Mouse (Mus musculus): Measurements from ENCODE around the gene Fblim1.
A peak's percentile ranks its signal among the peaks of the same experiment; 100 is the strongest.

The Fblim1 gene

DNA sequence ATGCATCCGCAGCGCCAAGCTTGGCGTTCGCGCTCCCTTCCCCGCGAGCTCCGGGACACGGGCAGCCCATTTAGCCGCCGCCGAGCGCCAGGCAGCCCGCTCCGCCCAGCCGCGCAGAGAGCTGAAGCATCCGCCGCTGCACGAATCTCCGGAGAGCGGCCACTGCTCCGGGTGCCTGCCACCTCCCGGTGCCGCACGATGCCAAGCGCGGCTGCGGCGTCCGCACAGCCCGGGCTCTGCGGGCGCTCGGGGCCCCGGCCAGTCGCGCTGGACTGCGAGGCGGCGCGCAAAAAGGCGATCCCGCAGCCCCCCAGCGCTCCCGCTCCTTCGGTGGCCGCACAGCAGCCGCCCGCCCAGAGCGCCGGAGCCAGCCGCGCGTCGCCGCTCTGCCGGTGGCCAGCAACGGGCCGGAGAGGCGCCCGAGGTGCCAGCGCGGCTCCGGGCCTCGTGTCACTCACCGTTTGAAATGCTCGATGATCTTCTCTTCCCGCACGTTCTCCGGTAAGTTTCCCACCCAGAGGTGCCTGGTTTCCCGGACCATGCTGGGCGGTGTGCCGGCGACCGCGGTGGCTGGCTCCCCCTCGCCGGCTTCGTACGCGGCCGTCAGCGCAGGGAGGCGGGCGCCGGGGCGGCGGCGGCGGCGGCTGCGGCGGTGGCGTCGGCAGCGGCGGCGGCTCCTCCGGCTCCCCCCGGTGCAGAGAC, 68.0 kb downstream of the Fblim1 start:
- DNase-seq: no peak

DNA sequence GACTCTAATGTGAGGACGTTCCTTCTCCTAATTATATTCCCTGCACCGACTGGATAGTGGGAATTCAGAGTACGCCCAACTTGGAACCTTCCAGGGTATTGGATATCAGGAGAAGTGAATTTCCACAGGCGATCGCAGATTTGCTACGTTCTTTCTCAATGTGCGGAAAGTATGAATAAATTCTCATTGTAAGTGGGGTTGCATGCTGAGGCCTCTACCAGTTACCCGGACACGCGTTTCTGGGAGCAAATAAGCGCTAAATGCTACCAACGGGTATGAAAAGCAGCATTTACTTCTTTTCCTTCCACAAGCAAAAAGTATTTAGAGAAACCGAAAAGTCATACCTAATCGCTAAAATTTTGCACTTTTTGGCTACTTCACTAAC, 68.7 kb downstream of the Fblim1 start:
- DNase-seq: no peak

DNA sequence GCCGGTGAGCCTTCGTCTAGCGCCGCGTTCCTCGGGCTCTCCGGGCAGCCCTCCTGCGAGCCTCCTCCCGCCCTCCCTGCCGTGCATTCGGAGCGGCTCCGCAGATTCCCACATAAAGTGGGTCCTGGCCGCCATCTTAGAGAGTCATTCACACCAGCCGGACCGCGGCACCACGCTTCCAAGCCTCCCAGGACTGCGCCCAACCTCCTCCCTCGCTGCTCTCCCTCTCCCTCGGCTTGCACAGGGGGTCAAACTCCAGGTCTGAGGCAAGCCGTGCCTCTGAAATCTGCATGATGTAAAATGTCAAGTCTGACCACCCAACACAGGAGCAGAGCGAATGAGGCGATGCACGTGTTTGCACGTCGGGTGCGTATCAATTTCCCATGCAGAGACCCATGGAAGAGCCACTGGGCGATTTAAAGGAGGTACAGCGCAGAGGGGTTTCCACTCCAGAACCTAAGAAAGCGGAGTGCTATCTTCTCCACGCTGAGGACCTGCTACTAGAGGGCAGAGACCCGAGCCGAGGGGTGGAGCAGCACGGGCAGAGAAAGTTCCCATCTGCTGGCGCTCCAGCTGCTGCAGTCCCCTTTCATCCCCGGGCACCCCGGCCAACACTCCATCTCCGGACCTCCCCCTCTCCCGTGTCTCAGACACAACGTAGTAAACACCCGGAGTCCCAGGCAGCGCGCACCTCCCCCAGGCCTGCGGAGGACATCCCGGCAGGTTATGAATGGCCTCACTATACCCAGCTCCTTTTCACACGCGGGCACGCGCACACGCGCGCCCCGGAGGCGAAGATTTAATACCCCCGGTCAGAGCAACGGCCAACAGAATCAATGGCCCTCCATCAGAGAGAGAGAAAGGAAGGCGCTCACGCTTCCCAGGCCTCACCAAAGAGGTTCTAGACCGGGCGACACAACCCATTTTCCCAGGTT, 69.3 kb downstream of the Fblim1 start:
- peak; percentile 93 for DNase-seq

DNA sequence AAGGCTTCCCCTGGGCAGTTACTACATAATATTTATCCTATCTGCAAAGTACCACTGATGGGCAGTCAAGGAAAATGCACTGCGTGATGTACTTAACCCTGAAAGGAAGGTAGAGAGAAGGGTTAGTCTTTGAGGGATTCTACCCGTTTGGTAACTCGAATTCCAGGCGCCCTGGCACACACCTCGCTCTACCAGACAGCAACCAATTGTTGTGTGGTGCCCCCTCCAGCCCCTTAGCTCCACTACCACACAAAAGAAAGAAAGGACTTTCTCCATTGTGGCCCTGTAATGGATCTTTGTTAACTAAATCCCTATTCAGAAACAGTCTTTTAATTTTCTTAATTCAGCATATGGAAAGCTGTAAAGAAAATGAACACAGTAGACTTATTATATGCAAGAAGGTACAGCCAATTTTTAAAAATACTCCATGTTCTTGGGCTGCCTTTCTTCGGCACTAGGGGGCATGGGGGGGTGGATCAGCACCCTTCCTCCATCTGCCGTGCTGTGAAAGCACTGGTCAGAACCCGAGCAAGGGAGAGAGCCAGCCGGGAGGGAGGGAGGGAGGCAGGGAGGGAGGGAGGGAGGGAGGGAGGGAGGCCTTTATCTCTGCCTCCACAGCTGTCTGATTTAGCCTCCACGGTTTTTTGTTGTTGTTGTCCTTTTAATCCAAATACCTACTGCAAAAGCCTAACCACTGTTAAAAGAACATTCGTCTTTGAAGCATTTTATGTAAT, 70.8 kb downstream of the Fblim1 start:
- peak; percentile 87 for DNase-seq

DNA sequence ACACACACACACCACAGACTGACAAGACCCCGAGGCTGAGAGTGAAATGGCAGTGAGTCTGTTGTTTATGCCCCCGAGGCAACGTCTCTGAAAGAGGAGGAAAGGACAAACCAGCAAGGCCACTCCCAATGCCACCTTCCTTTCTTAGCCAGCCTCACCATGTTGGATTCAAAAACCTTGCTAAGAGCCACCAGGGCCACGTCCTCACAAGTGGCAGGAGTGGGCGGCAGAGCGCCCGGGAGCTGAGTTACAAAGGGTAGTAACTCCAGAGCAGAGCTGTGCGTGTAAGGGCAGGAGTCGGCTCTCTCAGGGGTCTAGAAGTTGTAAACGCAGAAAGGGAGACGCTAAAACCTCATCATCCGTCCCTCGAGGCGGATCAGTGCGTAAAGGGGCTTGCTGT, 74.9 kb downstream of the Fblim1 start:
- DNase-seq: no peak

DNA sequence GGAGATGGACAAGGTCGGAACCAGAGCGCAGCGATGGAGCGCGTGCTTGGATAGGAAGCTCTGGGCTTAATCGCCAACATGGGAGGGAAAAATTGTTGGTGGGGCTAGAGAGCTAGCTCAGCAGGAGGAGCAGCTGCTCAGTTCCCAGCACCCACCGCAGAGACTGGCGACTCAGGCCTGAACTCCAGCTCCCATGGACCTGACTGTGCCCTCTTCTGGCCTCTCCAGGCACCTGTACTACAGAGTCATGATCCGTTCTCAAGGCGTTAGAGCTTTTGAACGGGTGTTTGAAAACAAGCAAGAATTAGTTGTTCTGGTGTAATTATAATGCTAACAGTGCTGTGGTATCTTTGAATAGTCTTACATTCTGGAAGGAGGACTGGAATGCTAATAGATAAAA, 77.0 kb downstream of the Fblim1 start:
- DNase-seq: no peak

DNA sequence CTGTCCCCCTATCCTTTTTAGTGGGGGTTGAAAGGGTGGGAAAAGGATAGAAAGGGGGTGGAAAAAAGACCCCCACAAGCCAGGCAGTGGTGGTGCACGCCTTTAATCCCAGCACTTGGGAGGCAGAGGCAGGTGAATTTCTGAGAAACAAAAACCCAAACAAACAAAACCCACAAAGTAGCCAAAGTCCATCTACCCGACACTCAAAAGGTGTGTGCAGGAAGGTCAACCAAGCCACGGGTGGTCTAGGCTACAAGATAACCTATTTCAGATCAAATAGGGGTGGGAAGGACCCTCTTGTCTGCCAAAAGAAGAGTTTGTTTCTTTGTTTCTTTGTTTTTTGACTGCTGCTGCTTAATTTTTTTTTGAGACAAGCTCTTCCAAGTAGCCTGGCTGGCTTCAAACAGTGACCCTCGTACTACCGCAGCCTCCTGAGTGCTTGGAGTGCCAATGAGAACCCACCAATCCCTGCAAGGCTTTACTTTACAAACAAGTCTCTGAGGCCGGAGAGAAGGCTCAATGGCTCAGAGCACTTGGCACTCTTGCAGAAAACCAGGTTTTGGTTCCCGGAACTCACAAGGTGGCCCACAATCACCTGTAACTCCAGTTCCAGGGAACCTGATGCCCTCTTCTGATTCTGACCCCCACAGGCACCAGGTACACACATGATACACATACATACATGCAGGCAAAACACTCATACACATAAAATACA, 78.8 kb downstream of the Fblim1 start:
- no peak for DNase-seq
